Mouse (Mus musculus): ENCODE results near the gene Olfr718-ps1. TPM values are rescaled to one million over a fixed set of nuclear protein-coding genes. Genes with fewer than 3 reads are reported as not detected.
"Not testable (repeated sequence)": the region's sequence is repeated elsewhere in the genome, so short reads cannot be mapped to it uniquely, and the experiment has no call there.

The Olfr718-ps1 gene
- polyA plus RNA-seq (2014; fragmentation: Nextera tagmentation; extraction: Ambion mirVana), result 0.04 TPM in 1 of 2 replicates, not detected in the other

DNA sequence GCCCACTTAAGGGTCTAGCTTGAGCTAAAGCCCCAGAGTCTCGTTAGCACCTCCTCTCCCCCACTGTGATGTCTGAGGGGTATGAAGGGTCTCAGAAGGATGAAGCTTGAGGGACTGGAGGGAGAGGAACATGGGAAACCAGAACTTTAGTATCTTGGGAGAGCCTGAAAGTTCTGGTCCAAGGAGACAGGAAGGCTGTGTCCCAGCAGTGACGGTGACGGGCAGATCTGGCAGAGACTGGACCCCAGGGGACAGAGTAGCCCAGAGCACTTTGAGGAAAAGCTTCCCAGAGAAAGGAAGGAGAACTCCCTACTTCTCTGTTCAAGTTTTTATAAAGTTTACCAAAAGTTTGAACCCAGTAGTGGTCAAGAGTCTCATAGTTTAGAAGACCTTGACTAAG, at the start of gene Olfr718-ps1:
TSS of gene Olfr718-ps1 (minus strand) at position 101 of the 400 bp plus-strand sequence.
- Histone ChIP-seq H3K36me3 (ENCODE audit: control insufficient read depth, insufficient read depth, low read length) (no peaks in the 10 kb centered on the region), H3K9ac (replicated peaks; ENCODE audit: low read depth, low read length) (no peak within 1 kb of the TSS), H3K27ac (ENCODE audit: low read depth, low read length) (no peak within 1 kb of the TSS), H3K4me2 (ENCODE audit: low read depth, low read length) (no peak within 1 kb of the TSS), H3K4me1 (ENCODE audit: control insufficient read depth, insufficient read depth, low read length) (no peaks in the 10 kb centered on the region), H3K9me3 (ENCODE audit: control insufficient read depth, low read length) (no peaks in the 10 kb centered on the region), H3K4me3 (ENCODE audit: low read depth, low read length) (no peak within 1 kb of the TSS), H3K27me3 (ENCODE audit: control insufficient read depth, insufficient read depth, low read length) (no peaks in the 10 kb centered on the region)
- ATAC-seq (ENCODE audit: low read depth), result no peak
- 79% methylated on average over 3 of the region's 3 CpGs for WGBS

DNA sequence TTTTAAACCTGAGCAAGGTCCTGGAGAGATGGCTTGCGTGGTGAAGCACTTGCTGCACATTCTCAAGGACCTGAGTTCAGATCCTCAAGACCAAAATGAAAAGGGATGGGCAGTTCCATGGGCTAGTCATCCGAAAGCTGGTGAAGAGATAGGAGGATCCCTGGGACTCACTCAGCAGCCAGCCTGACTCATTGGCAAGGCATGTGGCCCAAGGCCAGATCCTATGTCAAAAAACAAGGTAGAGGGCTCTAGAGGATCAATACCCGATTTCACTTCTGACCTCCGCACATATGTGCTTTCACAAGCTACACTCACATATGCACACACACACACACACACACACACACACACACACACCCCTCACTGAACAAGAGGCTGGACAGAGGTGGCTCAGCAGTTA, 49.1 kb upstream of the Olfr718-ps1 start:
- no peaks in the 10 kb centered on the region for H3K27me3 ChIP-seq (ENCODE audit: control insufficient read depth, insufficient read depth, low read length)
- 91% methylated on average over 4 of the region's 4 CpGs for WGBS
- no peaks in the 10 kb centered on the region for H3K4me1 ChIP-seq (ENCODE audit: control insufficient read depth, insufficient read depth, low read length)
- no peak for ATAC-seq (ENCODE audit: low read depth)
- H3K36me3 ChIP-seq (ENCODE audit: control insufficient read depth, insufficient read depth, low read length), result no peaks in the 10 kb centered on the region
- no peak overlapping the region for H3K4me3 ChIP-seq (ENCODE audit: low read depth, low read length)
- no peak overlapping the region for H3K4me2 ChIP-seq (ENCODE audit: low read depth, low read length)
- H3K9ac ChIP-seq (replicated peaks; ENCODE audit: low read depth, low read length), result no peak overlapping the region
- no peaks in the 10 kb centered on the region for H3K9me3 ChIP-seq (ENCODE audit: control insufficient read depth, low read length)
- no peak overlapping the region for H3K27ac ChIP-seq (ENCODE audit: low read depth, low read length)

DNA sequence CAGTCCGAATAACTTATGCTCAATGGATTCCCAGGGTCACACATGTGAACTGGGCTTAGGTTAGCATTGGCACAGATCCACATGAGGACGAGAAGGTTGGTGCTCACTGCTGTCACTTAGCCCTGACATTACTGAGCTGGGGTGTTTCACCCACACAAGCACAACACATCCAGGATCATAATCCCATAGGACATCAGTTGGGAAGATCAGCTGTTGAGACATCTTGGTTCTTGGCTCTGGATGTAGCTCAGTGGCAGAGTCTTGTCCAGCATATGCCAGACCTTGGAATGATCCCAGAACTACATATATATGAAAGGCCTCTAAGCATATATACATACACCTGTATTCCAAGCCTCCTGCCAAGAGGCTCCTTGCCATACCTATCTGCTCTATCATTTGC, 47.8 kb upstream of the Olfr718-ps1 start:
- Histone ChIP-seq H3K4me3 (ENCODE audit: low read depth, low read length) (no peak overlapping the region), H3K4me2 (ENCODE audit: low read depth, low read length) (no peak overlapping the region), H3K9ac (replicated peaks; ENCODE audit: low read depth, low read length) (no peak overlapping the region), H3K27ac (ENCODE audit: low read depth, low read length) (no peak overlapping the region), H3K4me1 (ENCODE audit: control insufficient read depth, insufficient read depth, low read length) (no peaks in the 10 kb centered on the region), H3K9me3 (ENCODE audit: control insufficient read depth, low read length) (no peaks in the 10 kb centered on the region), H3K27me3 (ENCODE audit: control insufficient read depth, insufficient read depth, low read length) (no peaks in the 10 kb centered on the region), H3K36me3 (ENCODE audit: control insufficient read depth, insufficient read depth, low read length) (no peaks in the 10 kb centered on the region)
- ATAC-seq (ENCODE audit: low read depth), result no peak
- 83% methylated on average over 2 of the region's 2 CpGs for WGBS

DNA sequence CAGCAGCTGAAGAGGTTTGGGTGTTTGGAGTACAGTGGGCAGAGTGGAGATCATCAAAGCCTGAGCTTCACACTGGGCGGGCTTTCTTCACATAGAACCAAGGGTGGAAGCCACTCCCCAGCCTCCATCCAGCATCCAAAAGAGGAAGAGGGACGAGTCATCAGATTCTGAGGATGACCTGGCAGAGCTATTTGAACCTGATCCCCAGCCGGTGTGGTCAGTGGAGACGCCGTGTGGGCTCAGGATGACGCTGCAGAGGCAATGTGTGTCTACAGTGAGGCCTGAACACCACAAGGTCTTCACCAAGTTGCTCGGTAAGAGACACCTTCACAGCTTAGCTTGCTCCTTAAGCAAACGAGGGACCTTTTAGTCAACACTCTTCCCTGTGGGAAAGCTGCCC, 47.4 kb upstream of the Olfr718-ps1 start:
- WGBS, result 76% methylated on average over 8 of the region's 8 CpGs
- not testable (repeated sequence) for ATAC-seq (ENCODE audit: low read depth)

DNA sequence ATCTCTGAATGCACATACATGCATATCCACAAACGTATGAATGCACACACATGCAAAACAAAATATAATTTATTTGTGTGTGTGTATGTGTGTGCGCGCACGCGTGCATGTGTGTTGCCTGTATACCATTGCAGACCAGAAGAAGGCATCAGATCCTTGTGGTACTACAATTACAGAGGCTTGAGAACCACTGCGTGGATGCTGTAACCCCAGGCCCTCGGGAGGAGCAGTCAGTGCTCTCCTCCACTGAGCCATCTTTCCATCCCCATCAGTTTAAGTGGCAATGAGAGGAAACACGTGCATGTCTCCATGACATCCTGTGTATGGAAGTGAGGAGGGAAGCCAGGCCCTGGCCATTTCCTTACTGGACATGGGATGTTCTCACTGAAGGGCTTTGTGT, 45.4 kb upstream of the Olfr718-ps1 start:
- H3K27me3 ChIP-seq (ENCODE audit: control insufficient read depth, insufficient read depth, low read length), result no peaks in the 10 kb centered on the region
- no peaks in the 10 kb centered on the region for H3K9me3 ChIP-seq (ENCODE audit: control insufficient read depth, low read length)
- no peaks in the 10 kb centered on the region for H3K4me1 ChIP-seq (ENCODE audit: control insufficient read depth, insufficient read depth, low read length)
- no peak overlapping the region for H3K4me3 ChIP-seq (ENCODE audit: low read depth, low read length)
- H3K27ac ChIP-seq (ENCODE audit: low read depth, low read length), result no peak overlapping the region
- WGBS, result 87% methylated on average over 8 of the region's 8 CpGs
- H3K9ac ChIP-seq (replicated peaks; ENCODE audit: low read depth, low read length), result no peak overlapping the region
- no peaks in the 10 kb centered on the region for H3K36me3 ChIP-seq (ENCODE audit: control insufficient read depth, insufficient read depth, low read length)
- no peak for ATAC-seq (ENCODE audit: low read depth)
- no peak overlapping the region for H3K4me2 ChIP-seq (ENCODE audit: low read depth, low read length)

More for the DNA sequence above, 47.4 kb upstream of the Olfr718-ps1 start:
- not testable (repeated sequence) for H3K4me1 ChIP-seq (ENCODE audit: control insufficient read depth, insufficient read depth, low read length); H3K9me3 ChIP-seq (ENCODE audit: control insufficient read depth, low read length); H3K27me3 ChIP-seq (ENCODE audit: control insufficient read depth, insufficient read depth, low read length); H3K4me2 ChIP-seq (ENCODE audit: low read depth, low read length); H3K4me3 ChIP-seq (ENCODE audit: low read depth, low read length); H3K27ac ChIP-seq (ENCODE audit: low read depth, low read length); H3K36me3 ChIP-seq (ENCODE audit: control insufficient read depth, insufficient read depth, low read length); H3K9ac ChIP-seq (replicated peaks; ENCODE audit: low read depth, low read length)

DNA sequence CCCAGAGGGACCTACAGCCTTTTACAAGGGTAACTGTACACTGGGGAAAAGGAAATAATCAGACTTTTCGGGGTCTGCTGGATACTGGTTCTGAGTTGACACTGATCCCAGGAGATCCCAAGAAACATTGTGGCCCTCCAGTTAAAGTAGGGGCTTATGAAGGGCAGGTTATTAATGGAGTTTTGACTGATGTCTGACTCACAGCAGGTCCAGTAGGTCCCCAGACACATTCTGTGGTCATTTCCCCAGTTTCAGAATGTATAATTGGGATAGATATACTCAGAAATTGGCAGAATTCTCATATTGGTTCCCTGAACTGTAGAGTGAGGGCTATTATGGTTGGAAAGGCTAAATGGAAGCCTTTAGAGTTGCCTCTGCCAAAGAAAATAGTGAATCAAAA, 40.6 kb upstream of the Olfr718-ps1 start:
- H3K27ac ChIP-seq (ENCODE audit: low read depth, low read length); H3K9me3 ChIP-seq (ENCODE audit: control insufficient read depth, low read length); ATAC-seq (ENCODE audit: low read depth); H3K4me3 ChIP-seq (ENCODE audit: low read depth, low read length); H3K27me3 ChIP-seq (ENCODE audit: control insufficient read depth, insufficient read depth, low read length); H3K36me3 ChIP-seq (ENCODE audit: control insufficient read depth, insufficient read depth, low read length); H3K4me1 ChIP-seq (ENCODE audit: control insufficient read depth, insufficient read depth, low read length); H3K4me2 ChIP-seq (ENCODE audit: low read depth, low read length); H3K9ac ChIP-seq (replicated peaks; ENCODE audit: low read depth, low read length): not testable (repeated sequence)
- no CpG with 5 or more reads among the region's 1 CpGs for WGBS

DNA sequence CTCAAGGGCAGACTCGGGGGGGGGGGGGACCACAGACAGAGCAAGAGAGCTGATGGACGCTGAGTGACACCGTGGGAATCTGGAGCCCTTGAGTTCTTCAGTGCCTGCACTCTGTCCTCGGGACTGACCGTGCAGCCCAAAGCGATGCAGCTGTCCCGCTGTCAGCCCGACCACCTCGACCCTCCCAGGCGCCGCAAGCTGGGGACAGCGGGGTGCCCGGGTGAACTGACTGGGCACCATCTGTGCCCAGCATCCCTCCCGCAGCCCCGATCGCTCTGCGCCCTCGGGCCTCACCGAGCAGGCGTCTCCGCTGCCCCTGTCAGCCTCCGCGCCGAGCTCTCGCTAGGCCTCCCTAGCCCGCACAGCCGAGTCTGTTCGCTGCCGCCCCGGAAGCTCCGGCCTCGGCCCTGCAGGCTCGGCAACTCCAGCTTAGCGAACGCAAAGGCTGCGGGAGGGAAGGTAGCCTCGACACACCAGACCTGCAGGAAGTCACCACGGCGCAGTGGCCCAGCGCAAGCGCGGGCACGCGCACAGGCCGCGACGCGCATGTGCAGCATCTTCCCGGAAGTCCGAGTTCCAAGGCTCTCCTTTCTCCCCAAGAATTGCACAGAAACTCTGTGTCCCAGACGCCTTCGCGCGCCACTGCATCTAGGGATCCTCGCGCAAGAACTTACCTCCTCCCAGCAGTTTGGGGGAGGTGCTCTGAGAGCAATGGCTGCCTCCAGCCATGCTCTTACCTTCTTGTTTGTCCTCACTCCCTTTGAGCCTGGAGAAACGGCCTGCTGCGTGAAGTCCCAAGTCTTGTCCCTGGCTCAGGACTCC, 33.1 kb upstream of the Olfr718-ps1 start, which contains the start of the genes Rbak and Spdye4b:
TSS of gene Rbak (minus strand) at position 521 of the 822 bp plus-strand sequence.
TSS of gene Spdye4b (plus strand) at position 763 of the 822 bp plus-strand sequence.
- Histone ChIP-seq H3K27ac (ENCODE audit: low read depth, low read length) (peak within 1 kb of the TSS; percentile 88), H3K4me3 (ENCODE audit: low read depth, low read length) (peak within 1 kb of the TSS; percentile 91), H3K36me3 (ENCODE audit: control insufficient read depth, insufficient read depth, low read length) (peaks cover 24% of the 10 kb centered on the region), H3K4me2 (ENCODE audit: low read depth, low read length) (peak within 1 kb of the TSS; percentile 81), H3K9me3 (ENCODE audit: control insufficient read depth, low read length) (no peaks in the 10 kb centered on the region), H3K27me3 (ENCODE audit: control insufficient read depth, insufficient read depth, low read length) (no peaks in the 10 kb centered on the region), H3K4me1 (ENCODE audit: control insufficient read depth, insufficient read depth, low read length) (peaks cover 11% of the 10 kb centered on the region; the same call in 1 of the 2 replicates), H3K9ac (replicated peaks; ENCODE audit: low read depth, low read length) (peak within 1 kb of the TSS; percentile 95)
- under 1% methylated on average over 58 of the region's 58 CpGs for WGBS
- ATAC-seq (ENCODE audit: low read depth), result peak; percentile 97

DNA sequence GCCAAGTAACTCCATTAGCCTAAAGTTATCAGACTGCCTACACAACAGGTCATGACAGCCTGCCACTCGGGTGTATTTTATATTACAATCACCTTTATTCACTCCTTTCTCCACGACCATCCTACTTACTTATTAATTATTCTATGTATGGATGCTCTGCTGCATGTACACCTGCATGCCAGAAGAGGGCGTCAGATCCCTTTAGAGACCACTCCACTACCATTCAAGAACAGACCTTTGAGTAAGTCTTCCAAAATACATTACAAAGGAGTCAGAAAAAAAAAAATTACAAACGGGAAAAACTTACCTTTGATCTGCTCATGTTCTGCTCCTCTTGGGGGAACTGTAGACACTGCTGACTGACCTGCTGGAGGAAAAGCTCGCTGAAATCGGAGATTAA, 31.8 kb upstream of the Olfr718-ps1 start:
- ATAC-seq (ENCODE audit: low read depth), result no peak
- H3K27me3 ChIP-seq (ENCODE audit: control insufficient read depth, insufficient read depth, low read length), result no peaks in the 10 kb centered on the region
- peak overlapping the region; percentile 91; the same call in 1 of the 2 replicates for H3K4me3 ChIP-seq (ENCODE audit: low read depth, low read length)
- H3K4me2 ChIP-seq (ENCODE audit: low read depth, low read length), result peak overlapping the region; percentile 81
- no peak overlapping the region for H3K9ac ChIP-seq (replicated peaks; ENCODE audit: low read depth, low read length)
- no peak overlapping the region for H3K27ac ChIP-seq (ENCODE audit: low read depth, low read length)
- H3K36me3 ChIP-seq (ENCODE audit: control insufficient read depth, insufficient read depth, low read length), result peaks cover 37% of the 10 kb centered on the region
- WGBS, result 34% methylated on average over 6 of the region's 6 CpGs
- no peaks in the 10 kb centered on the region for H3K9me3 ChIP-seq (ENCODE audit: control insufficient read depth, low read length)
- peaks cover 11% of the 10 kb centered on the region; the same call in 1 of the 2 replicates for H3K4me1 ChIP-seq (ENCODE audit: control insufficient read depth, insufficient read depth, low read length)

DNA sequence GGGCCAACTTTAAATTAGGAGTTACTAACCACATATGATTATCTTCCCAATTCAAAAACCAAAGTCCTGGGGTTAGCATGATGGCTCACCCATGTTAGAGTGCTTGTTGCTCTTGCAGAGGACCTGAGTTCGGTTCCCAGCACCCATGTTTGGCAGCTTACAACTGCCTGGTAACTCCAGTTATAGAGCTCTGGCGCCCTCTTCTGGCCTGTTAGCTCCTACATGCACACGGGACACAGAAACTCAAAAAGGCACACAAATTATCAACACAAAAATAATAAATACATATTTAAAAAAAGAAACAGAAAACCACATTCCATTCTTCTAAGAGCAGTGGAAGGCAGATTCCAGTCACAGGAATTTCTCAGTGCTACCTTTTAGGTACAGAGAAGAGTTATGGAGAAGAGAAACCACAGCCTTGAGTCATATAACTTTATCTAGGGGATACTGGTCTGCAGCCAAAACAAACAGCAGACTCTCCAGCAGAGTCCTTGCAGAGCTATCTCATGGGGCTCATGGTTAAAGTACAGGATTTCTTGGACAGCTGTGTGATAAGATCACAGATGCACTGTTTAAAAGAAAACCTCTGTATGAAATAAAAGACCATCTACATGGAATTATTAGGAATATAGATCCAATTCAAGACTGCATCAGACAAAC, 30.3 kb upstream of the Olfr718-ps1 start:
- 88% methylated on average over 3 of the region's 3 CpGs for WGBS
- Histone ChIP-seq H3K27me3 (ENCODE audit: control insufficient read depth, insufficient read depth, low read length) (no peaks in the 10 kb centered on the region), H3K4me2 (ENCODE audit: low read depth, low read length) (no peak overlapping the region), H3K4me1 (ENCODE audit: control insufficient read depth, insufficient read depth, low read length) (peaks cover 11% of the 10 kb centered on the region; the same call in 1 of the 2 replicates), H3K36me3 (ENCODE audit: control insufficient read depth, insufficient read depth, low read length) (peaks cover 52% of the 10 kb centered on the region), H3K4me3 (ENCODE audit: low read depth, low read length) (no peak overlapping the region), H3K9ac (replicated peaks; ENCODE audit: low read depth, low read length) (no peak overlapping the region), H3K27ac (ENCODE audit: low read depth, low read length) (no peak overlapping the region), H3K9me3 (ENCODE audit: control insufficient read depth, low read length) (no peaks in the 10 kb centered on the region)
- no peak for ATAC-seq (ENCODE audit: low read depth)
